ENCODE assay signal across 17 mouse cellular contexts in the genomic region with DNA sequence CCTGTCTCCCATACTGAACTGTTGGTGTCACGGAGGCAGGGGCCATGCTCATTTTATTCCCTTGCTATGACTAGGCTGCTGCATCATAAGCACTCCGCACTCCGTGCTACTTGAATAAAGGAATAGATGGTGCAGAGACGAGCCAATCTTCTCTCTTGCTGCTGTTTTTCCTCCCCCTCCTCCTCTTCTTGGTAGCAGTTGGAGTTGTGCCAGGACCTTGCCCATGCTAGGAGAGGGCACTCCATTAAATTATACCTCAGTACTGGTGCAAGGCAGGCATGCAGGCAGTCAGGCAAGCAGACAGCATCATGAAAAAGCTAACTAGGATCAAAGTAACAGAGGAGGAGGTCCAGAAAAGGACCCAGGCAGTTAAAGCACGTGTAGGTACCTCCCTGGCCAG.
A peak's percentile ranks its signal among the peaks of the same experiment; 100 is the strongest.
DNase-seq lines count a peak whose midpoint lies in the region; ATAC-seq and TF ChIP-seq lines count a peak whose summit lies in the region.
"Had no signal": no experiment of that assay in that cellular context is flagged by ENCODE, and none has a peak within 500 bp of the region (broad histone marks: within the 10 kb centered on the region; RNA-seq: fewer than 3 reads in every experiment).

No protein-coding gene starts in this region.

- no peak for TF ChIP-seq POLR2A in kidney, adult 2 months (IDR thresholded peaks at IDR 0.05; ENCODE audit: low read depth, low read length)
- TF ChIP-seq POLR2A in brain, embryonic 14.5 days (IDR thresholded peaks at IDR 0.05; ENCODE audit: borderline replicate concordance, extremely low read depth, insufficient read depth, insufficient read length, poor library complexity, severe bottlenecking) = no peak

- H3K36me3 ChIP-seq in forebrain, embryonic 14.5 days (ENCODE audit: control insufficient read depth, insufficient read depth, low read length) = no peaks in the 10 kb centered on the region
- no peaks in the 10 kb centered on the region for H3K36me3 ChIP-seq in forebrain, embryonic 11.5 days (ENCODE audit: control insufficient read depth, insufficient read depth, low read length)
- no peaks in the 10 kb centered on the region for H3K36me3 ChIP-seq in kidney, adult 2 months (ENCODE audit: control insufficient read depth, insufficient read depth, low read length)
- H3K36me3 ChIP-seq in kidney, embryonic 15.5 days = no peaks in the 10 kb centered on the region
- H3K36me3 ChIP-seq in kidney, embryonic 16.5 days (ENCODE audit: insufficient read depth, low read length) = no peaks in the 10 kb centered on the region
- H3K36me3 ChIP-seq: limb, embryonic 10.5 days; liver, embryonic 12.5 days; lung, embryonic 15.5 days; neural tube, embryonic 13.5 days had no signal

- 0 out of 2 replicates have a peak, but pooled peaks have one; percentile 34 for ATAC-seq in forebrain, embryonic 14.5 days
- ATAC-seq in forebrain, embryonic 11.5 days (replicated peaks; ENCODE audit: low FRiP score) = no peak
- ATAC-seq in kidney, embryonic 15.5 days (replicated peaks; ENCODE audit: low FRiP score) = no peak
- 0 out of 2 replicates have a peak, but pooled peaks have one; percentile 49 for ATAC-seq in kidney, embryonic 16.5 days (ENCODE audit: low FRiP score, low TSS enrichment)
- ATAC-seq: liver, embryonic 12.5 days had no signal

- no peaks in the 10 kb centered on the region for H3K27me3 ChIP-seq in forebrain, embryonic 14.5 days (replicated peaks; ENCODE audit: control insufficient read depth, insufficient read depth, low read length)
- H3K27me3 ChIP-seq in forebrain, embryonic 11.5 days (ENCODE audit: control insufficient read depth, insufficient read depth, low read length) = no peaks in the 10 kb centered on the region
- H3K27me3 ChIP-seq in kidney, adult 2 months (replicated peaks; ENCODE audit: control insufficient read depth, insufficient read depth, low read length) = no peaks in the 10 kb centered on the region
- no peaks in the 10 kb centered on the region for H3K27me3 ChIP-seq in kidney, embryonic 15.5 days
- no peaks in the 10 kb centered on the region for H3K27me3 ChIP-seq in kidney, embryonic 16.5 days (ENCODE audit: insufficient read depth, low read length)
- H3K27me3 ChIP-seq: lung, embryonic 15.5 days; neural tube, embryonic 13.5 days had no signal

- H3K27ac ChIP-seq in forebrain, embryonic 14.5 days (ENCODE audit: low read depth, low read length) = no peak overlapping the region
- H3K27ac ChIP-seq in forebrain, embryonic 11.5 days (ENCODE audit: low read depth, low read length) = no peak overlapping the region
- H3K27ac ChIP-seq in kidney, adult 2 months (ENCODE audit: insufficient read depth, low read depth, low read length) = no peak overlapping the region
- H3K27ac ChIP-seq in kidney, embryonic 15.5 days = no peak overlapping the region
- no peak overlapping the region for H3K27ac ChIP-seq in kidney, embryonic 16.5 days (ENCODE audit: low read length)
- H3K27ac ChIP-seq: limb, embryonic 10.5 days; liver, embryonic 12.5 days; lung, embryonic 15.5 days; neural tube, embryonic 13.5 days had no signal

- no peaks in the 10 kb centered on the region for H3K4me1 ChIP-seq in forebrain, embryonic 14.5 days (ENCODE audit: control insufficient read depth, insufficient read depth, low read length)
- no peaks in the 10 kb centered on the region for H3K4me1 ChIP-seq in forebrain, embryonic 11.5 days (replicated peaks; ENCODE audit: control insufficient read depth, insufficient read depth, low read length)
- no peaks in the 10 kb centered on the region for H3K4me1 ChIP-seq in kidney, adult 2 months (ENCODE audit: control insufficient read depth, insufficient read depth, low read length)
- 0 out of 2 replicates have a peak, but pooled peaks cover 5% of the 10 kb centered on the region for H3K4me1 ChIP-seq in kidney, embryonic 15.5 days
- H3K4me1 ChIP-seq in kidney, embryonic 16.5 days (ENCODE audit: insufficient read depth, low read length) = no peaks in the 10 kb centered on the region
- H3K4me1 ChIP-seq: limb, embryonic 10.5 days; liver, embryonic 12.5 days; lung, embryonic 15.5 days had no signal

- WGBS in forebrain, embryonic 14.5 days = 55% methylated on average over 5 of the region's 5 CpGs
- WGBS in forebrain, embryonic 11.5 days = 83% methylated on average over 5 of the region's 5 CpGs
- whole genome bisulfite sequencing in kidney, adult 2 months = 38% methylated on average over 5 of the region's 5 CpGs
- WGBS in kidney, embryonic 15.5 days = 66% methylated on average over 5 of the region's 5 CpGs
- WGBS in kidney, embryonic 16.5 days = 59% methylated on average over 5 of the region's 5 CpGs

- H3K9me3 ChIP-seq in forebrain, embryonic 14.5 days (replicated peaks; ENCODE audit: control insufficient read depth, low read length) = no peaks in the 10 kb centered on the region
- no peaks in the 10 kb centered on the region for H3K9me3 ChIP-seq in forebrain, embryonic 11.5 days (ENCODE audit: control insufficient read depth, low read length)
- H3K9me3 ChIP-seq in kidney, embryonic 15.5 days (replicated peaks) = no peaks in the 10 kb centered on the region
- no peaks in the 10 kb centered on the region for H3K9me3 ChIP-seq in kidney, embryonic 16.5 days (ENCODE audit: low read length)
- H3K9me3 ChIP-seq: limb, embryonic 10.5 days; liver, embryonic 12.5 days; lung, embryonic 15.5 days; neural tube, embryonic 13.5 days had no signal

- H3K4me3 ChIP-seq in forebrain, embryonic 14.5 days (ENCODE audit: low read depth, low read length) = no peak overlapping the region
- no peak overlapping the region for H3K4me3 ChIP-seq in forebrain, embryonic 11.5 days (ENCODE audit: low read depth, low read length)
- no peak overlapping the region for H3K4me3 ChIP-seq in kidney, adult 2 months (ENCODE audit: insufficient read depth, low read depth, low read length)
- no peak overlapping the region for H3K4me3 ChIP-seq in kidney, embryonic 15.5 days (replicated peaks)
- H3K4me3 ChIP-seq in kidney, embryonic 16.5 days (ENCODE audit: low read length) = no peak overlapping the region
- H3K4me3 ChIP-seq: limb, embryonic 10.5 days; liver, embryonic 12.5 days; lung, embryonic 15.5 days; neural tube, embryonic 13.5 days had no signal

- DNase-seq in forebrain, embryonic 14.5 days (ENCODE audit: low spot score) = peak; percentile 43
- no peak for DNase-seq in forebrain, embryonic 11.5 days (ENCODE audit: low spot score)
- DNase-seq in kidney, adult 2 months = peak; percentile 9
- DNase-seq in brain, embryonic 14.5 days (ENCODE audit: low read depth) = peak; percentile 38
- DNase-seq in layer of hippocampus, postnatal 10 days (ENCODE audit: low spot score in 2 of 2) = no peak
- no peak for DNase-seq in adrenal gland, postnatal 10 days
- DNase-seq: adrenal gland, postnatal 25 days; B cell, adult 2 months; cerebellum, postnatal 25 days; gastrocnemius, postnatal 10 days; right cerebral cortex, postnatal 25 days had no signal

- no peak overlapping the region for H3K9ac ChIP-seq in forebrain, embryonic 14.5 days (ENCODE audit: low read length)
- no peak overlapping the region for H3K9ac ChIP-seq in forebrain, embryonic 11.5 days (ENCODE audit: low read length)
- no peak overlapping the region for H3K9ac ChIP-seq in kidney, embryonic 15.5 days
- H3K9ac ChIP-seq in kidney, embryonic 16.5 days (replicated peaks; ENCODE audit: low read length) = no peak overlapping the region
- H3K9ac ChIP-seq: liver, embryonic 12.5 days; lung, embryonic 15.5 days; neural tube, embryonic 13.5 days had no signal

- H3K4me2 ChIP-seq in forebrain, embryonic 14.5 days (ENCODE audit: low read length) = no peak overlapping the region
- no peak overlapping the region for H3K4me2 ChIP-seq in forebrain, embryonic 11.5 days (ENCODE audit: low read depth, low read length, severe bottlenecking)
- no peak overlapping the region for H3K4me2 ChIP-seq in kidney, embryonic 15.5 days
- H3K4me2 ChIP-seq in kidney, embryonic 16.5 days (replicated peaks; ENCODE audit: low read depth, low read length) = no peak overlapping the region
- H3K4me2 ChIP-seq: liver, embryonic 12.5 days; lung, embryonic 15.5 days; neural tube, embryonic 13.5 days had no signal

- TF ChIP-seq CTCF in kidney, adult 2 months (conservative IDR thresholded peaks at IDR 0.05; ENCODE audit: insufficient read depth, insufficient read length, low read depth, low read length) = no peak
- TF ChIP-seq CTCF in brain, embryonic 14.5 days (IDR thresholded peaks at IDR 0.05; ENCODE audit: borderline replicate concordance, extremely low read depth, insufficient read depth, insufficient read length) = no peak

Comparison
In these comparisons a context has a peak if more than half of its experiments do, and no peak if none do; other contexts are left out.
1. ATAC-seq: peak in forebrain, embryonic 14.5 days (single experiment) and kidney, embryonic 16.5 days (single experiment); none in forebrain, embryonic 11.5 days (single experiment) and kidney, embryonic 15.5 days (single experiment).
2. DNase-seq: peak in forebrain, embryonic 14.5 days (single experiment), kidney, adult 2 months (single experiment) and brain, embryonic 14.5 days (single experiment); none in forebrain, embryonic 11.5 days (single experiment), layer of hippocampus, postnatal 10 days (0 of 2) and adrenal gland, postnatal 10 days (single experiment).